Mouse (Mus musculus): ENCODE measurements around the gene Armh3. TPM values are rescaled to one million over a fixed set of nuclear protein-coding genes. Genes with fewer than 3 reads are reported as not detected.
"Not testable (repeated sequence)": the region's sequence is repeated elsewhere in the genome, so short reads cannot be mapped to it uniquely, and the experiment has no call there.

Gene Armh3
- polyA plus RNA-seq, 1 experiment: 11.2 TPM

- Histone ChIP-seq H3K27ac (ENCODE audit: control insufficient read depth, insufficient read depth, low read length) (no peak overlapping the region), H3K4me1 (replicated peaks; ENCODE audit: control insufficient read depth, insufficient read depth, low read length) (peaks cover 18% of the 10 kb centered on the region), H3K27me3 (ENCODE audit: control insufficient read depth, insufficient read depth, low read length) (no peaks in the 10 kb centered on the region; the same call in 1 of the 2 replicates), H3K4me3 (ENCODE audit: control insufficient read depth, insufficient read depth, low read length) (0 out of 2 replicates have a peak overlapping the region, but pooled peaks have one; percentile 7), H3K36me3 (ENCODE audit: control insufficient read depth, insufficient read depth, low read length) (no peaks in the 10 kb centered on the region)
- DNase-seq: peak; percentile 68
- TF ChIP-seq CTCF (IDR thresholded peaks at IDR 0.05; ENCODE audit: borderline replicate concordance, control insufficient read depth, extremely low read depth, insufficient read depth, low read length, poor library complexity): no peak
- 2% methylated on average over 16 of the region's 16 CpGs for WGBS
These were observed 186.2 kb downstream of the Armh3 start for GRCm38 (mm10) chr19:45812115-45812514.

GRCm38 (mm10) chr19:45811028-45811674 lies 187.1 kb downstream of the Armh3 start:
- no peak overlapping the region for H3K4me3 ChIP-seq (ENCODE audit: control insufficient read depth, insufficient read depth, low read length)
- 86% methylated on average over 12 of the region's 12 CpGs for WGBS

GRCm38 (mm10) chr19:45807732-45808131 lies 190.6 kb downstream of the Armh3 start:
- TF ChIP-seq POLR2A (IDR thresholded peaks at IDR 0.05; ENCODE audit: control insufficient read depth, extremely low read depth, insufficient read depth, low read length, poor library complexity) (no peak), CTCF (IDR thresholded peaks at IDR 0.05; ENCODE audit: borderline replicate concordance, control insufficient read depth, extremely low read depth, insufficient read depth, low read length, poor library complexity) (no peak)
- Histone ChIP-seq H3K4me1 (replicated peaks; ENCODE audit: control insufficient read depth, insufficient read depth, low read length) (peaks cover 14% of the 10 kb centered on the region), H3K36me3 (ENCODE audit: control insufficient read depth, insufficient read depth, low read length) (no peaks in the 10 kb centered on the region), H3K27ac (ENCODE audit: control insufficient read depth, insufficient read depth, low read length) (no peak overlapping the region), H3K4me3 (ENCODE audit: control insufficient read depth, insufficient read depth, low read length) (no peak overlapping the region), H3K27me3 (ENCODE audit: control insufficient read depth, insufficient read depth, low read length) (no peaks in the 10 kb centered on the region)
- DNase-seq: no peak
- WGBS: 31% methylated on average over 4 of the region's 4 CpGs

More at GRCm38 (mm10) chr19:45811028-45811674, 187.1 kb downstream of the Armh3 start:
- TF ChIP-seq POLR2A (IDR thresholded peaks at IDR 0.05; ENCODE audit: control insufficient read depth, extremely low read depth, insufficient read depth, low read length, poor library complexity) (no peak), CTCF (IDR thresholded peaks at IDR 0.05; ENCODE audit: borderline replicate concordance, control insufficient read depth, extremely low read depth, insufficient read depth, low read length, poor library complexity) (no peak)
- peaks cover 12% of the 10 kb centered on the region for H3K4me1 ChIP-seq (replicated peaks; ENCODE audit: control insufficient read depth, insufficient read depth, low read length)
- DNase-seq: no peak
- H3K27me3 ChIP-seq (ENCODE audit: control insufficient read depth, insufficient read depth, low read length): no peaks in the 10 kb centered on the region; the same call in 1 of the 2 replicates
- H3K27ac ChIP-seq (ENCODE audit: control insufficient read depth, insufficient read depth, low read length): no peak overlapping the region
- H3K36me3 ChIP-seq (ENCODE audit: control insufficient read depth, insufficient read depth, low read length): no peaks in the 10 kb centered on the region

- not testable (repeated sequence) for DNase-seq; H3K27me3 ChIP-seq (ENCODE audit: control insufficient read depth, insufficient read depth, low read length); H3K4me3 ChIP-seq (ENCODE audit: control insufficient read depth, insufficient read depth, low read length); H3K4me1 ChIP-seq (replicated peaks; ENCODE audit: control insufficient read depth, insufficient read depth, low read length); H3K27ac ChIP-seq (ENCODE audit: control insufficient read depth, insufficient read depth, low read length); H3K36me3 ChIP-seq (ENCODE audit: control insufficient read depth, insufficient read depth, low read length)
- 93% methylated on average over 6 of the region's 6 CpGs for WGBS
These were observed 192.5 kb downstream of the Armh3 start for GRCm38 (mm10) chr19:45805817-45806216.

GRCm38 (mm10) chr19:45804593-45805368 lies 193.5 kb downstream of the Armh3 start:
- Histone ChIP-seq H3K36me3 (ENCODE audit: control insufficient read depth, insufficient read depth, low read length) (no peaks in the 10 kb centered on the region), H3K4me1 (replicated peaks; ENCODE audit: control insufficient read depth, insufficient read depth, low read length) (peaks cover 7% of the 10 kb centered on the region), H3K27me3 (ENCODE audit: control insufficient read depth, insufficient read depth, low read length) (no peaks in the 10 kb centered on the region), H3K4me3 (ENCODE audit: control insufficient read depth, insufficient read depth, low read length) (no peak overlapping the region), H3K27ac (ENCODE audit: control insufficient read depth, insufficient read depth, low read length) (no peak overlapping the region)
- peak; percentile 45 for DNase-seq
- TF ChIP-seq CTCF (IDR thresholded peaks at IDR 0.05; ENCODE audit: borderline replicate concordance, control insufficient read depth, extremely low read depth, insufficient read depth, low read length, poor library complexity) (peak; percentile 70; the same call in 1 of the 2 replicates), POLR2A (IDR thresholded peaks at IDR 0.05; ENCODE audit: control insufficient read depth, extremely low read depth, insufficient read depth, low read length, poor library complexity) (no peak)
- 30% methylated on average over 12 of the region's 12 CpGs for WGBS

- DNase-seq: no peak
- H3K4me3 ChIP-seq (ENCODE audit: control insufficient read depth, insufficient read depth, low read length): no peak overlapping the region
- no peak overlapping the region for H3K27ac ChIP-seq (ENCODE audit: control insufficient read depth, insufficient read depth, low read length)
- no peaks in the 10 kb centered on the region for H3K36me3 ChIP-seq (ENCODE audit: control insufficient read depth, insufficient read depth, low read length)
- WGBS: 63% methylated on average over 4 of the region's 4 CpGs
- no peaks in the 10 kb centered on the region for H3K27me3 ChIP-seq (ENCODE audit: control insufficient read depth, insufficient read depth, low read length)
- H3K4me1 ChIP-seq (replicated peaks; ENCODE audit: control insufficient read depth, insufficient read depth, low read length): peaks cover 7% of the 10 kb centered on the region
- TF ChIP-seq POLR2A (IDR thresholded peaks at IDR 0.05; ENCODE audit: control insufficient read depth, extremely low read depth, insufficient read depth, low read length, poor library complexity): no peak
- TF ChIP-seq CTCF (IDR thresholded peaks at IDR 0.05; ENCODE audit: borderline replicate concordance, control insufficient read depth, extremely low read depth, insufficient read depth, low read length, poor library complexity): no peak
These were observed 194.9 kb downstream of the Armh3 start for GRCm38 (mm10) chr19:45803408-45803807.

Data from thymus, adult 2 months (tissue).